Mouse (Mus musculus): ENCODE measurements around the gene Spin1. TPM values are rescaled to one million over a fixed set of nuclear protein-coding genes. Genes with fewer than 3 reads are reported as not detected.

Spin1 gene
- polyA plus RNA-seq, 1 experiment: 29.5 TPM

- no peaks in the 10 kb centered on the region for H3K36me3 ChIP-seq (ENCODE audit: control insufficient read depth, insufficient read depth, low read length)
- WGBS: 93% methylated on average over 5 of the region's 5 CpGs
- H3K27ac ChIP-seq (ENCODE audit: control insufficient read depth, insufficient read depth, low read length): no peak overlapping the region
- H3K4me1 ChIP-seq (replicated peaks; ENCODE audit: control insufficient read depth, insufficient read depth, low read length): peaks cover 9% of the 10 kb centered on the region
- H3K27me3 ChIP-seq (ENCODE audit: control insufficient read depth, insufficient read depth, low read length): no peaks in the 10 kb centered on the region
- TF ChIP-seq POLR2A (IDR thresholded peaks at IDR 0.05; ENCODE audit: control insufficient read depth, extremely low read depth, insufficient read depth, low read length, poor library complexity): no peak
- no peak for TF ChIP-seq CTCF (IDR thresholded peaks at IDR 0.05; ENCODE audit: borderline replicate concordance, control insufficient read depth, extremely low read depth, insufficient read depth, low read length, poor library complexity)
- H3K4me3 ChIP-seq (ENCODE audit: control insufficient read depth, insufficient read depth, low read length): no peak overlapping the region
- no peak for DNase-seq
Measured at GRCm38 (mm10) chr13:51198186-51198585, 97.5 kb downstream of the Spin1 start.

Other genes starting within 250 kb of the Spin1 start
- gene Nxnl2, start 70.1 kb downstream of the Spin1 start, polyA plus RNA-seq (2012; rRNA removed): 1.5 and 1.8 TPM in 2 replicates

Measured in thymus, adult 2 months (tissue).